Mouse (Mus musculus) testis, adult 2 months (tissue): ENCODE results near the gene Ndufb5.

Source experiments
- CTCF ChIP-seq: fragments of 200-500 bp; IDR thresholded peaks from 2 replicates; pipeline ENCODE4 v1.5.1; 2012; ENCODE audit warnings: low read depth, mild to moderate bottlenecking, inconsistent platforms, low read length, moderate library complexity; ENCODE audit not compliant: control insufficient read depth, insufficient read depth, insufficient replicate concordance
- POLR2A ChIP-seq: fragments of 200-500 bp; IDR thresholded peaks from 2 replicates; pipeline ENCODE4 v1.6.1; 2012; ENCODE audit warnings: low read depth, mild to moderate bottlenecking, inconsistent platforms, low read length, moderate library complexity; ENCODE audit not compliant: control insufficient read depth

- TF ChIP-seq POLR2A, result no peak
- no peak for TF ChIP-seq CTCF
These were observed 10.8 kb upstream of the Ndufb5 start for GRCm38 (mm10) chr3:32725951-32726350.
